Mouse (Mus musculus) frontal cortex, adult 2 months (tissue): Measurements from ENCODE around the gene Uba6. TPM values are rescaled to one million over a fixed set of nuclear protein-coding genes. Genes with fewer than 3 reads are reported as not detected.

Source experiments
- DNase-seq, 2 experiments: peaks; one replicate each; pipeline ENCODE4 v3.0.0; 2022; ENCODE audit warnings: low spot score in 1 of 2; ENCODE audit errors: extremely low spot score in 1 of 2
- polyA plus RNA-seq: library from polyadenylated mRNA; depleted of rRNA; stranded (reverse); fragments of >200 nt; gene quantifications from 2 replicates; pipeline ENCODE4 v1.2.3, GENCODE M21; 2012; rRNA removed

The Uba6 gene
- 5.9 and 6.8 TPM in 2 replicates for polyA plus RNA-seq

- DNase-seq: peak; percentile 98 to 99
Observed at GRCm38 (mm10) chr5:86172449-86173161, at the start of gene Uba6. Gene Uba6 (minus strand): TSS chr5:86172803.

- DNase-seq: no peak
Observed at GRCm38 (mm10) chr5:86197801-86198200, 25.2 kb upstream of the Uba6 start, which contains the start of gene Gnrhr. Gene Gnrhr (minus strand): TSS chr5:86197901.

DNA sequence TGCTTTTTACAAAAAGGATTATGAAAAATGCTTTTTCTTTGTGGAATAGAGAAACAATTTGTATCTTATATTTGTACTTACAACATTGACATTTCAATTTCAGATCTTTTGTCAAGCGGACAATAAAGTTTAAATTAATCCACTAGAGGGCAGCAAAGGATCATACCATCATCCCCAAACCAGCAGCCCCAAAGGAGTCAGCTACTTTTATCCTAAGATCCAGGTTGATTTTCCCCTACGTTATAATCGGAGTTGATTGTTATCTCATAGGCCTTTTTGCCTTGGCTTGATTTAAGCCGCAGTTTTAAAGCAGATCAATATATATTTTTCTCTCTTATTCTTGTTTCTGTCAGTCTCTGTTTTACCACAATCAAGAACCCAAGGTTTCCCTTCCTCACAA is 18.8 kb upstream of the Uba6 start:
- peak in 1 of 2 experiments; percentile 74 for DNase-seq

GRCm38 (mm10) chr5:86190770-86191169 is 18.2 kb upstream of the Uba6 start:
- peak in 1 of 2 experiments; percentile 38 for DNase-seq

- no peak for DNase-seq
Observed at GRCm38 (mm10) chr5:86190290-86190689, 17.7 kb upstream of the Uba6 start.

DNA sequence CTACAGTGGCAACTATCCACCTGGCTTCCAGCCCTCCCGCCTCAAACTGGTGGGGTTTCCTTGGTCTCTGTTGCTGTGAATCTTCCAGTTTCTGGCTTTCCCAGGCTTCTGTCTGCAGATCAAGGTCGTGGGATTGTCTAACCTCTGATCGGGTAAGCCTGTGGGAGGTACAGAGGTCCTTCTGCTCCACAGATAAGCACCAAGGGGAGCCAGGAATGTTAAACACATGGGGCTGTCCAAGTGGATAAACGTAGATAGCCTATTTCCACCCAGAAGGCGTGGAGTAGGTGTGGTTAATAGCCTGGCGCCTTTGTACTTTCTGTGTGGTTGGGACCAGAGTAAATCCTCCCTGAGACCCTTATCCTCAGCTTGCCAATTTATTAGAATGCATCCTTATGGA is 14.8 kb upstream of the Uba6 start:
- no peak for DNase-seq

DNA sequence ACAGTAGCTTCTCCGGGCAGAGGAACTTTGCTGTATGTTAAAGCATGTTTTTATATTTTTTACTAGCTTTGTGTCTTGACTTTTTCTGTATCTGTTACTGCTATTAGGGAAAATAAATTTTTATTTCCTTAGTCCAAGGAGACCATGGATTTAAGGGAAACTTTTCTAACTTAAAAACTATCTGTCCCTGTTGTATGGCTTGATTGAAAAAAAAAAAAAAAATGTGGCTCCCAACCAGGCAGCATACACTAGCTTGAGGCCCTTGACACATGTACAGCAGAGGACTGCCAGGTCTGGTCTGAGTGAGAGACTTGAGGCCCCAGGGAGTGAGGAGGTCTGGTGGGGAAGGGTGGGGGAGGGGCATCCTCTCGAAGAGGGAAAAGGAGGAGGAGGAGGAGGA is 1.2 kb upstream of the Uba6 start:
- DNase-seq: no peak

DNA sequence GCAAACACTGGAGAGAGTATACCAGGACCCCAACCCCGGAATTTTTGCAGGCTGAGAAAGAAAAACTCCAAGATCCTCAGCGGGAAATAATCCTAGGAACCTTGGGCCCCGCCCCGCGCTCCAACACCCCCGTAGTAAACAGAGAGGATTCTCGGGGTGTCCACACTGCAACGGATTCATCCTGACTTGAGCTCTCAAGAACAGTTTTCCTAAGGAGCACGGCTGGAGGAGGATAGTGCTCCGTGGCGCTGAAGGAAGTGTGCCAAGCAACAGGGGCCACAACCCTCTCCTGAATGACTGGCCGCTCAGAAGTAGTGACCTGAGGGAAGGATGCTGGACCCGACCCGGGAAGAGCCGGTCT is 535 bp downstream of the Uba6 start:
- peak; percentile 13 to 29 for DNase-seq

- DNase-seq: no peak
Observed at GRCm38 (mm10) chr5:86129828-86130227, 42.8 kb downstream of the Uba6 start.

DNA sequence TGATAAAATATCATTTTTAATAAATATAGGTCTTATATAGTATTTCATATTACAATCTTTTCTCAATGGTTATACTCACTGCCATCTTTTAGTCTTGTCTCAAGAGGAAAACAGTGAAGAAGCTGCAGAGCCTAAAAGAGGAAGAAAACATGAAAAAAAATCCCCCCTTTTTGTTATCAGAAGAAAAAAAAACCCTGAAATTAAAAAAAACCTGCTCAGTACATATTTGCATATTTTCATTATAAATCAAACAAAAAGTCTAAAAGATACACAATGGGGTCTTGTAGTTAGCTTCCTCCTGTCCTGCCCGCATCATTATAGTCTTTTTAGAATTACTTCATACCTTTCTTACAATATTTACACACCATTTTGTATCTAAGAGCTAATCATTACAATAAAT is 43.9 kb downstream of the Uba6 start:
- DNase-seq: no peak

- DNase-seq: no peak
Observed at GRCm38 (mm10) chr5:86118457-86119094, 54.0 kb downstream of the Uba6 start.

DNA sequence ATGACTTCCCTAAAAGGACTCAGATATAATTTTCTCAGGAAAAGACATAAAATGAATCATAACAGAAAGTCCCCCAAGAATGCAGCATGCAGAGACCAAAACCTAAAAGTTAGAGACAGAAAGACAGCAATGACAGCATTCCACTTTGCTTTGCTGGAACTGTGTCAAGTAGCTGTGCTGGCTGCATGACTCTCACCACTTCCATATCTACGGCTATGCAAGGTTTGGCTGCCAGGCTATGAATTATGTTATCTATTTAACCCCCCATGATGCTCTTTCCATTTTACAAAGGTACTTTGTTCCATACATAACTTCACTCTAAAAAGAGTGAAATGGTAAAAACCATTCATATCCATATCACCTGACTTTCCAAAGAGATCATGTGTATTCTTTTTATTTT is 58.6 kb downstream of the Uba6 start:
- no peak for DNase-seq

- DNase-seq: no peak
Observed at GRCm38 (mm10) chr5:86113037-86113436, 59.6 kb downstream of the Uba6 start.

DNA sequence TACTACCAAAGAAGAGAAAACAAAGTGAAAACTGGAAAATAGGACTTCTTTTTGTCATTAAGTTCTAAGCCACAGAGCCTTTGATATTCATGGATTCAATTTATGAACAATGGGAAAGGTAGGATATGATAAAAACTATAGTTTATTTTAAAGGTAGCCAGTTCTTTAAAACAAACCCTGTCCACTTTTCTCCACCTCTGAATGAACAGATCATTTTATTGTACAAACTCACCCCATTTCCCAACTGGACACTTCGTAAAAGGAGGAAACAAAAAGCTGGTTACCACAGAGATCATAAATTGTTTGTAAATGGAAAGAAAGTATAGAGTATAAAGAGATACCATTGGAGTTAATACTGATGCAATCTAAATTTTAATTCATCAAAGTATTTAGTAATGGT is 61.5 kb downstream of the Uba6 start:
- no peak for DNase-seq

- DNase-seq: peak; percentile 3 to 12
Observed at GRCm38 (mm10) chr5:86106610-86107009, 66.0 kb downstream of the Uba6 start.

DNA sequence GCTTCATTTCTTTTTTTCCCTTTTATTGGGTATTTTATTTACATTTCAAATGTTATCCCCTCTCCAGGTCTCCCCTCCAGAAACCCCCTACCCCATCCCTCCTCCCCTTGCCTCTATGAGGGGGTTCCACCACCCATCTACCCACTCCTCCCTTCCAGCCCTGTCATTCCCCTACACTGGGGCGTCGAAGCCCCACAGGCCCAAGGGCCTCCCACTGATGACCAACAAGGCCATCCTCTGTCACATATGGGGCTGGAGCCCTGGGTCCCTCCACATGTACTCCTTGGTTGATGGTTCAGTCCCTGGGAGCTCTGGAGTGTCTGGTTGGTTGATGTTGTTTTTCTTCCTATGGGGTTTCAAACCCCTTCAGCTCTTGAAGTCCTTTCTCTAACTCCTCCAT is 70.4 kb downstream of the Uba6 start:
- DNase-seq: no peak

- DNase-seq: no peak
Observed at GRCm38 (mm10) chr5:86100621-86101020, 72.0 kb downstream of the Uba6 start.

DNA sequence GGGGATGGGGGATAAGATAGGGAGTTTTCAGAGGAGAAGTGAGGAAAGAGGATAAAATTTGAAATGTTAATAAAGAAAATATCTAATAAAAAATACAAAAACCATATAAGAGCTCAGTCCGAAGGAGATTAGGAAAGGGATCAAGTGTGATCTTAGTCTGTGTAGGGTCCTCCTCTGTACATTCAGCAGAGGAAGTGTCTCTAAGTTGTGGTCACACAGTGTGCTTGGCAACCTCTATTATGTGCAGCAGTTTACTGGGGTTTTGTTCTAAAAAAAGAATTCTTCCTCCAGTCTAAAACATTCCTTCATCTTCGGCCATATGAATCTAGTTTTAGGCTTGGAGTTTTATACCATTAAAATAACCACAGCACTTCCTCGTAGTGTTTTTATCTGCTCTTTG is 73.6 kb downstream of the Uba6 start:
- no peak for DNase-seq

- DNase-seq: no peak
Observed at GRCm38 (mm10) chr5:86094754-86095153, 77.8 kb downstream of the Uba6 start.

- DNase-seq: no peak
Observed at GRCm38 (mm10) chr5:86086751-86087150, 85.9 kb downstream of the Uba6 start.

DNA sequence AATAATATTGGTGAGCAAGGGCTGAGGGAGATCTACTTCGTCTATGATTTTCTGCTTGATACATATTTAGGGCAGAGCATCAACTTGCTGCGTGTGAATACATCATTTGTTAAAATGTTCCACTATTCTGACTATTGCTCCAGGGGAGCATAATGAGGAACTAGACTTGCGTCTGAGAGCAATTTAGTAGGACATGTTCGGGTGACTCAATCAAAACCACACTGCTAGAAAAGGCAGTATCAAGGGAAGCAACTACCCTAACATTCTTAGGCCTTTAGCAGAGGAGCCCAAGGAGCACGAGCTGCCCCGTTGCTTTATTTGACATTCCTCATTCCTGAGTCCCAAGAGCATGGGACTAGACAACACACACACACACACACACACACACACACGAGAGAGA is 87.6 kb downstream of the Uba6 start:
- DNase-seq: no peak

DNA sequence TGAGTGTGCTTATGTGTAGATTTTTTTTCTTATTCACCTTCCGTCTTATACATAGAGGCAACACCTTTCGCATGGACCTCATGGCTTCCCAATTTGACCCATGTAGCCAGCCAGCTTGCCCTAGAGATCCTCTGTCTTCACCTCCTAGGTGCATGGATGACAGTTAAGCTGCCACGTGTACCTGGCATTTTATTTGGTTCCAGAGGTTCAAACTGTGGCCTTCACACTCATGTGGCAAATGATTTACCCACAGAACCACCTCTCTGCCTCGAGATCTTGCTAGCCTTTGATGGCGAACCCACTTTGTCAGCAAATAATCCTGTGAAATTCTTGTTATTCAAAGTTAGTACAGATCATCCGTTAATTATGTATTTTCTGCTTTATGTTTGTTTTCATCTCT is 88.6 kb downstream of the Uba6 start:
- DNase-seq: no peak
